Mouse (Mus musculus) c-Kit-positive CD71-negative TER-119-negative erythroid progenitor cells, embryonic 14.5 days (primary cell): ENCODE measurements at regions not wholly inside any gene's neighbourhood (a gene's known extent, or its start where the extent isn't known, plus 50 kb on each side); places are given as distances from the start of the nearest gene placed in this dataset.

ENCODE experiments used
- DNase-seq: peaks from one replicate; pipeline ENCODE4 v3.0.0-alpha.2; 2013; ENCODE audit warnings: low read depth

- no peak for DNase-seq
Observed at GRCm38 (mm10) chr6:101882938-101883337, 505.2 kb upstream of the Pdzrn3 start.

- DNase-seq = no peak
Observed at GRCm38 (mm10) chr6:101874894-101875293, 497.2 kb upstream of the Pdzrn3 start.

- no peak for DNase-seq
Observed at GRCm38 (mm10) chr6:101858895-101859294, 481.2 kb upstream of the Pdzrn3 start.

- no peak for DNase-seq
Observed at GRCm38 (mm10) chr6:101840695-101841094, 463.0 kb upstream of the Pdzrn3 start.

GRCm38 (mm10) chr6:101837563-101837962, 459.9 kb upstream of the Pdzrn3 start:
- no peak for DNase-seq

GRCm38 (mm10) chr6:101793986-101794385, 416.3 kb upstream of the Pdzrn3 start:
- no peak for DNase-seq

- no peak for DNase-seq
Observed at GRCm38 (mm10) chr6:101777864-101778263, 400.2 kb upstream of the Pdzrn3 start.

DNA sequence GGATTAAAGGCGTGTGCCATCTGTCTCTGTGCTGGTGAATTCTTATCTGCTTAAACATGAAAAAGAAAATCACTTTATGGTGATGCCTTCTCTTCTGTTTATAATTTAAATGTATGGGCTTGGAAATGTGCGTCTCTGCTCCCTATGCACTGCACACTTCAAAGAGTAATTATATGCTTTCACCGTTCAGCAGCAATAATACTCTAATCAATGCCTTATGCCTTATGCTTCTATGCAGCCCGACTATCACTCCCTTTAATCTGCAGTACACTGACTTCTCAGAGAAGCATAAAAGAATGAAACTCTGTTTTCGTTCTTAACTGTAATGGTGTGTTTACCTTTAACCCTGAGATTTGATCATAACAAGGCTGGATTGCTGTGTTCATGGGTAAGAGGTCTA, 395.5 kb upstream of the Pdzrn3 start:
- DNase-seq = no peak

GRCm38 (mm10) chr6:101735107-101735506, 357.4 kb upstream of the Pdzrn3 start:
- no peak for DNase-seq

DNA sequence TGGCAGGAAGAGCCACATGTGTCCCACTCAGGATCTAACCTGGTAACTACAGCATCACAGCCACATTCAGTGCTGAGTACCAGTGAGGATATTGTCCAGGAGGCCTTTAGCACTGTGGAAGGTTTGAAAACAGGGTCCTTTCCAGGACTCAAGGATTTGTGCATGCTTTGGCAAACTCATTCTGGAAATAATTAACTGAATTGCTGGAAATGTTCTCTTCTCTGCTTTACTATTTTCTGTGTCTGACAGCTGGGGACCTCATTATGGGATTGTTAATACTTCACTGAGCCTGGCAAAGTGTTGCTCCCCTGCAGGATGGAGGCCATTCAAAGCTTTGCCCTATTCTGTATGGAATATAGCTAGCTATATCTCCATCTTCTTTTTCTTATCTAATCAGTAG, 342.8 kb upstream of the Pdzrn3 start:
- DNase-seq = no peak

DNA sequence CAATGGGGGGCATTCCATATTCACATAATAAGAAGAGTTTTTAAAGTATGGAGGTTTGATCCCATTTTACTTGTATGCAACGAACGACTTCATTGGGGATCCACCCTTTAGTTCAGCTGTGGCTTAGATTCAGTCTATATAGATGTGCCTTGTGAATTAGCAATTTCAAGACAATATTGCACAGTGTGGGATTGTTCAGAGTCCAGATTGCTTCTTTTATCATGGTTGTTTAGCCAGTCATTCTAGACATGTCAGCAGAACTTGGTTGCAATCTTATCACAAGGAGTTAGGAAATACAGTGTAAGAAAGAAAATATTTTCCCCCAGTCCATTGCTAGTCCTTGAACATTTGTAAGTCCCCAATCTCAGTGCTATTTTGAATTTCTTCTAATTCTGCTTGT, 312.0 kb upstream of the Pdzrn3 start:
- no peak for DNase-seq

DNA sequence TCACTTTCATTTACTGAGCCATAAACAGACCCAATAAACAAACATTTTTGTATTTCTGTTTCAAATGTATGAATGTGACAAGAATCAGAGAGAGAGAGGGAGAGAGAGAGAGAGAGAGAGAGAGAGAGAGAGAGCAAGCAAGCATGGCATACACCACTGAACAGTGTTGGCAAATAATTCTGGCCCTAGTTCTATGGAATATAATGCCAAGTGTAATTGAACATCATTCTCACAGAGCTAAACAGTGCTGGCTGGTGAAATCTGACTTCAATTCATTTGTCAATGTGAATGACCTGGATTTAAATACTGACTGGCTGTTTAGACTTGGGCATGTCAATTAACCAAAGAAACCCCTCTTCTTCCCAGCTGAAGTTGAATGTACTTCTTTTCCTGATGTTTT, 308.9 kb upstream of the Pdzrn3 start:
- DNase-seq = no peak

GRCm38 (mm10) chr6:101685734-101686133, 308.0 kb upstream of the Pdzrn3 start:
- no peak for DNase-seq

- DNase-seq = no peak
Observed at GRCm38 (mm10) chr6:101684390-101684789, 306.7 kb upstream of the Pdzrn3 start.

DNA sequence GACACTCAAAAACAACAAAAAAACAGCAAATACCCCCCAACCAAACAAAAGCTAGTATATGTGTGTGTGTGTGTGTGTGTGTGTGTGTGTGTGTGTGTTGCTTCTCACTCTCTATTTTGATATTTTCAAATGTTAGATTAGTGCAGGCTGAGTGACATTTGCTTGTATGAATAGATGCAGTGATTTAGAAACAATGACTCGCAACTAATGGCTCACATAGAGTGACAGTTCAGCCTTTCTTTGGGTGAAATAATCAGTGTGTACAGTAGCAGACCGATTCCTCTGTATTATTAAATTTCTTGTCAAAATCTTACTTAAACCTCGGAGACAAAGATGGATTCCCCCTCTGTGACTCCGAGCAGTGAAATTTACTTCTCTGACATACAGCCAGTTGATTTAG, 297.1 kb upstream of the Pdzrn3 start:
- DNase-seq = no peak

- DNase-seq = no peak
Observed at GRCm38 (mm10) chr6:101670770-101671169, 293.1 kb upstream of the Pdzrn3 start.

- DNase-seq = no peak
Observed at GRCm38 (mm10) chr6:101669118-101669845, 291.6 kb upstream of the Pdzrn3 start.

GRCm38 (mm10) chr6:101654351-101654750, 276.7 kb upstream of the Pdzrn3 start:
- DNase-seq = no peak

DNA sequence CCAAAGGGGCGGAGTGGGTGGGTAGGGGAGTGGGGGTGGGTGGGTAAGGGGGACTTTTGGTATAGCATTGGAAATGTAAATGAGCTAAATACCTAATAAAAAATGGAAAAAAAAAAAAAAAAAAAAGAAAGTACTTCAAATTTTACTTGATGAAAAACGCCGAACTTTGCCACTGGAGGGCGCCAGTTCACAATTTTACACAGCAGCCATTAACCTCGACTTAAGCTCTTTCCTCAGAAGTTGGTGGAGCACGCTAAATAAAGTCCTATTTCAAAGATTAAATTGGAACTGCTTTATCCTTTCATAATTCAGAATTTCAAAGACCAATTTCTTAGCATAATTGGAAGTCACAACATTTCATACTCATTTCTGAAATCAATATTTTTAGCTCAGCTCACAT, 272.7 kb upstream of the Pdzrn3 start:
- peak; percentile 36 for DNase-seq

- DNase-seq = no peak
Observed at GRCm38 (mm10) chr6:101617295-101617694, 239.6 kb upstream of the Pdzrn3 start.

- DNase-seq = no peak
Observed at GRCm38 (mm10) chr6:101616776-101617175, 239.1 kb upstream of the Pdzrn3 start.

GRCm38 (mm10) chr6:101609015-101609414, 231.3 kb upstream of the Pdzrn3 start:
- no peak for DNase-seq

DNA sequence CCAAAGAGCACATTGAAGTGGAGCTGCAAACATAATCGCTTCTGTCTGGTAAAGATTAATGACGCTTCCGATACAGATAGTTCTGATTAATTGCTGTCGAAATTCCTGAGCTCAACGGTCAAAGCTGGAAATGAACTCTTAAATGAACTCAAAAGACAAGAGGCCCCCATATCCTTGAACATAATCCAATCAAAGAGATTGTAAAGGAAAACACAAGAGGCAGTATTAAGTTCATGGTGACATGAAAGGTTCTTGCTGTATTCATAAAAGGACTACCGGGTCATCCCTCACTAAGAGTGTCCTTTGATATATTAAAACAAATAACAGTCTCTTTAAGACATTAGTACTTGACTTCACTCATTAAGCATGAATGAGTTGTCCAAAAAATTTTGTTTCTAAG, 225.4 kb upstream of the Pdzrn3 start:
- DNase-seq = no peak

DNA sequence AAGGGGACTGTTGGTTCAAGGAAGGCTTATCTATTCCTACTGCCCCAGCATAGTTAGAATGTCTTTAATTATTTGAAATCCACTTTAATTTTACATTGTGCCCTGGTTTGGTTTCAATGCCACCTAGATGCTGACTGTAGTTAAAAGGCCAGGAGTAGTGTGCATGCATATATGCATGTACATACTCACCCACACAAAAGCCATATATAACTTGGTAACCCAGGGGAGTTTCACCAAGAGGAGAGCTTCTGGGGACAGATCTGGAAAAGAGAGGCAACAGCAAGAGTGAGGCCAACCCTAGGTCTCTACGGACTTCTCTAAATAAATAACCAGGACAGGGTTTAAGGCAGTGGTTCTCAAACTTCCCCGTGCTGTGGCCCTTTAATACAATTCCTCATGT, 219.3 kb upstream of the Pdzrn3 start:
- no peak for DNase-seq
